Mouse (Mus musculus) mouse embryonic stem cell (cell line): ENCODE results near the gene Fxyd1.

Source experiments
- in situ Hi-C, 2 experiments: fragments of 300-500 bp; cut with MboI; formaldehyde crosslinking; loops; 1 replicate in 1 of 2; 3 replicates in 1 of 2; pipeline ENCODE4 v1.14.3; 2019 to 2020; ENCODE audit warnings: low sequenced_read_pairs in 2 of 2, low pct_unique_long_range_greater_than_20kb in 1 of 2, mixed read lengths in 1 of 2; ENCODE audit not compliant: unreplicated experiment in 1 of 2

The Fxyd1 gene

GRCm38 (mm10) chr7:31055883-31056282 lies 1.1 kb downstream of the Fxyd1 start:
- in situ Hi-C loops, result no loop called here

DNA sequence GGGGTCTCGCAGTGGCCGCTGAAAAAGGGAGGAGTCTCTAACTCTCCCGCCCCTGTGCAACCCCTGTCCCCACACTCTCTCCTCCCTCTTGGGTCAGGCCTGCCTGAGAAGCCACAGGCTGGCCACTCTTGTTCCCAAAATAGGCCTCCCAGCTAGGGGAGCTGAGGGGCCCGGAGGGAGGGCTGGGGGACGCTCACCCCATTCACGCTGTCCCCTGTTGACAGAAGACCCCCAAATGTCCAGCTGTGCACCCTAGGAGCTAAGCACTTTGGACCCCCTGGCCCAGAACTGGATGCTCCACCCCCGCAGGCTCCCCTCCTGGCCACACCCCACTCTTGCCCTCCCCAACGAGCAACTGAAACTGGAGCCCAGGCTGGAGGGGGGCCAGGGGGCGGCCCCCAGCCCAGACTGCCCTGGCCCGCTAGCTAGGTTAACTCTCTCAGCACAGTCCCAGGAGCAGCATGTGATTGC lies 1.6 kb downstream of the Fxyd1 start:
- in situ Hi-C loops, result no loop called here

DNA sequence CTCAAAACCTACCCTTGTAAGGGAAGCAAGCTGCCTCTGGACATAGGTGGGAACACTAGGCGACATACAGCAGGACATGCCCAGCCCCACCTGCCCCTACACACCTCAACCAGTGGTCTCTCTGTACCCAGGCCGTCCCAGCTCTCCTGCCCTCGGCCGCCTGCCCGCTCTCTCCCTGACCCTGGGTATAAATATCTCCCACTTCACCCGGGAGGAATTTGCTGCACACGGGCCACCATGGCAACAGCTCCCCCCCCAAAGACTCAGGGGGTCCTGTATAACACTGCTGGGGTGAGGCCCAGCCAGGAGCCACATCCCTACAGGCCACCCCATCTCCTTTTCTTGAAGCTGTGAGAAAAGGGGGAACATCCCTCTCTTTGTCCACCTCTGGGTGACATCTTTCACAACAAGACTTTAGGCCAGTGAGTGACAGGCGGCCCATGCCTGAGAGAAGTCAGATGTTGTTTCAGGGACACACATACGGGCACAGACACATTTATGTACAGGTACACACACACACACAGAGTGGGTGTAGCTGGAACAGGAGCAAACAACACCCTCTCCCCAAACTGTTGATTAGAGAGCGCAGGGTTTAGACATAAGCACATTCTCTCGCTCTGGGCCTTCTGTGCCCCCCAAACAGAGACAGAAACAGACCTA lies 2.2 kb downstream of the Fxyd1 start:
- in situ Hi-C loops, result no loop called here

DNA sequence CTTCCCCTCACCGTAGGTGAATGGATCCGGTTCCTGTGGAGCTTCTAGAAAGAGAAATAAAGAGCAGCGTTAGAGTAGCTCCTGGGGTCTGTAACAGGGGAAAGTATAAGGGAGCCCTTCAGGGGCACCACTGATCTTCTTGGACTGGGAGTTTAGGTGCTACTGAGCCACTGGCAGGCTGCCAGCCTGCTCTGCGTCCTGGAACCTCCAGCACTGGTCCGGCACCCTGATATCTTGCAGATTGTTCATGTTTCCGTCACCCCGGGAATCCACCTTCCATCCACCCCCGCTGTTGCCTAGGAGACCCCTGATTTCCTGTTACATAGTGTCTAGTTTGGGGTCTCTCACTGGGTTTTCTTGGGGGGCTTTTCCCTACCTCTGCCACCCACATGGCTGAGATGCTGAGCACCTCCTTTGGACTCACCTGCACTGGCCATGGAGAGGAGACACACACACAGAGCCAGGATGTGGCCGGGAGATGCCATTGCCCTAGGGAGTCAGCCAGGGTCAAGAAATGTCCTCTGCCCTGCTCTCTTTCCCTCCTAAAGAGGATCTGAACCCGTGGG lies 3.0 kb downstream of the Fxyd1 start:
- in situ Hi-C loops, result no loop called here

GRCm38 (mm10) chr7:31052636-31053434 lies 4.2 kb downstream of the Fxyd1 start:
- in situ Hi-C loops, result no loop called here

DNA sequence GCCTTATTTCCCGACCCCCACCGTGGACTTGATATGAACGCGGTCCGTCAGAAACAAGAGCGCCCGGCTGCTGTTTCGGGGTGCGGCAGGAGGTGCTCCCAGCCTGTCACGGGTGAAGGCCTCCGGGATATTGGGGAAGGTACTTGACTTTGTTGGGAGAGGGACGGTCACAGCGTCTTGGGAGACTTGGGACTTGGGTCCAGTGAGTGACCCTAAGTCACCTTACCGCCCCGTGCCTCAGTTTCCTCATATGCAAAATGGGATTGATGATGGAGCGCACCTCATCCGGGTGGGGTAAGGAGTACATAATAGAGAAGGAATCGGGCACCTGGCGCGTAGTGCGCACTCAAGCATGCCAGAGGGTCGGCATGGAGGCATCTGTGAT lies 4.8 kb downstream of the Fxyd1 start:
- in situ Hi-C loops, result no loop called here

GRCm38 (mm10) chr7:31051321-31052021 lies 5.5 kb downstream of the Fxyd1 start, which contains the start of gene Fxyd7:
Gene Fxyd7 (minus strand): TSS chr7:31051467.
- in situ Hi-C loops, result no loop called here

- in situ Hi-C loops, result no loop called here
These were observed 6.1 kb downstream of the Fxyd1 start for GRCm38 (mm10) chr7:31050921-31051320.

DNA sequence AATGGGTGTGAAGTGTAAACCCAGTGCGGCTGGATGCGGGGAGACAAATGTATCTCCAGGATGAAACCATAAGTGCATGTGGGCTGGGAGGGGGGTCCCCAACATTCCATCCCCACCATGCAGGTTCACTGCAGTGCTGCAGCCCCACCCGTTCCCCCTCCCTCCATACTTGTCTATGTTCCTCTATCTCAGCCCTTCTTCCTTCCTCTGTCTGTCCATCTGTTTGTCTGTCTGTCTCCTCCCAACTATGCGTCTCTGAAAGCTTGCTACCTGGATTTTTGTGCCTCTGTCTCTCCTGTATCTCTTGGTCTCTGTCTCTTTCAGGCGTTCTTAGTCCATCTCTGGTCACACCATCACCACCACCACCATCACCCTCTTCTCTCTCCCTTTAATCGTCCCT lies 6.5 kb downstream of the Fxyd1 start:
- in situ Hi-C loops, result no loop called here

DNA sequence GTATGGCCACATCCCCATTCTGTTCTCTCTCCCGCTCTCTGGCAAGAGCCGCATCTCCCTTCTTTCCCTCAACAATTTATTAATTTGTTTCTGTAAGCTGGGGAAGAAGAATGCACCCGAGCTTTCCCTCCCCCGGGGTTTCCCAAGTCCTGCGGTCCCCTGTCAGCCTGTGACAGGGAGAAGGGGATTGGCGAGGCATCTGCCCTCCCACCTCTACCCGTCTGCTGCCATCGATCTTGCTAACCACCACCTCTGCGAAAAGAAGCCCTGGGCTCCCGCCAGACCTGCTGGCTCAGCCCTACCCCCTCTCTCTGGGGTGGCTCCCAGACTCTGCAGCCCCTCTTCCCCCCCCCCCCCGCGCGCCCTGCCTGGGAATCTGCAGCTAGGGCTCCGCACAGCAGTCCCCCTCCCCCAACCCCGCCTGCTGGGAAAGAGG lies 7.1 kb downstream of the Fxyd1 start:
- in situ Hi-C loops, result no loop called here

DNA sequence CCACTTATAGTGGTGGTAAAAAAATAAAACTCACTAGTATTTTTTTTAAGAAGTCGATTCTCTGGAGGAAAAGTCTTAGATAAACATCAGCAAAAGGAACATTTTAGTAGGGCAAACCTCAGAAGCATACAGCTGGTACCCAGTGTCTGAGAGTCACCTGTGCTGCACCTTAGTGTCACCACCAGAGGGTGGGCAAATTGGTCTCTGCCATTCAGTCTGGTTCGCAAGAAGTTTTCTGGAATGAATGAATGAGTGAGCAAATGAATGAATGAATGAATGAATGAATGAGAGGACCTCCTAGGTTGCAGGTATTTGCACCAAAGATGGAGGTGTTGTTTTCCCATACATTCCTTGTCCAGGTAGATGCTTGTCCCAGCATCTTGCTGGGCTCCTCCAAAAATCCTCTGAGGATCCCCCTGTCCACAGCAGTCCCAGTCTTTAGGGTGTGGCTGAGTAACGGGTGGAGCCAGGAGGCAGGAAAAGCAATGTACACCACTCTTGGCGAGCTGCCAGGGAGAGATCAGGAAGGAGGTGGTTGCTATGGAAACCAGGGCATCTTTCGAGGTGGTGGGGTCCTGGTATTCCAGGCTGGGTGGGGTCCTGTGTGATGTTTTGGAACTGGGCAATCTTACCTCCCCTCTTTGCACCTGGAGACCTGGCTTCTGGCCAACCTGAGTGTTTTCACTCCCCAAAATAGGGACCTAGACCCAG lies 7.7 kb downstream of the Fxyd1 start:
- in situ Hi-C loops, result no loop called here

GRCm38 (mm10) chr7:31042431-31042910 lies 14.5 kb downstream of the Fxyd1 start, which contains the start of gene Fxyd5:
Gene Fxyd5 (minus strand): TSS chr7:31042481.
- in situ Hi-C loops, result loop anchor here in 1 of 2 experiments (5.0 kb wide), 1 partner anchor 35 kb away; no protein-coding TSS in a partner anchor

- in situ Hi-C loops, result loop anchor here in 1 of 2 experiments (5.0 kb wide), 1 partner anchor 34 kb away; no protein-coding TSS in a partner anchor
These were observed 15.2 kb downstream of the Fxyd1 start for GRCm38 (mm10) chr7:31041662-31042315.

- in situ Hi-C loops, result loop anchor here in 1 of 2 experiments (5.0 kb wide), 1 partner anchor 34 kb away; no protein-coding TSS in a partner anchor
These were observed 16.0 kb downstream of the Fxyd1 start for GRCm38 (mm10) chr7:31041023-31041407.

GRCm38 (mm10) chr7:31040281-31041022 lies 16.5 kb downstream of the Fxyd1 start:
- in situ Hi-C loops, result loop anchor here in 1 of 2 experiments (5.0 kb wide), 1 partner anchor 33 kb away; no protein-coding TSS in a partner anchor

- in situ Hi-C loops, result no loop called here
These were observed 18.0 kb downstream of the Fxyd1 start for GRCm38 (mm10) chr7:31039011-31039410.

GRCm38 (mm10) chr7:31037675-31038074 lies 19.3 kb downstream of the Fxyd1 start:
- in situ Hi-C loops, result no loop called here
